Mouse (Mus musculus): ENCODE results near the gene BC049352.

Gene BC049352

GRCm38 (mm10) chr9:45250306-45250705 lies 68.5 kb downstream of the BC049352 start:
- no peak for DNase-seq (ENCODE audit: low read depth, low spot score)

- DNase-seq (ENCODE audit: low read depth, low spot score) = no peak
Measured at GRCm38 (mm10) chr9:45251281-45251680, 69.5 kb downstream of the BC049352 start.

- no peak for DNase-seq (ENCODE audit: low read depth, low spot score)
Measured at GRCm38 (mm10) chr9:45251990-45252389, 70.2 kb downstream of the BC049352 start.

- no peak for DNase-seq (ENCODE audit: low read depth, low spot score)
Measured at GRCm38 (mm10) chr9:45252395-45252794, 70.6 kb downstream of the BC049352 start.

- DNase-seq (ENCODE audit: low read depth, low spot score) = no peak
Measured at GRCm38 (mm10) chr9:45254021-45254420, 72.2 kb downstream of the BC049352 start.

GRCm38 (mm10) chr9:45254605-45255004 lies 72.8 kb downstream of the BC049352 start:
- no peak for DNase-seq (ENCODE audit: low read depth, low spot score)

- DNase-seq (ENCODE audit: low read depth, low spot score) = no peak
Measured at GRCm38 (mm10) chr9:45255431-45255830, 73.6 kb downstream of the BC049352 start.

GRCm38 (mm10) chr9:45255967-45256366 lies 74.2 kb downstream of the BC049352 start:
- DNase-seq (ENCODE audit: low read depth, low spot score) = no peak

GRCm38 (mm10) chr9:45259065-45259464 lies 77.3 kb downstream of the BC049352 start:
- no peak for DNase-seq (ENCODE audit: low read depth, low spot score)

- no peak for DNase-seq (ENCODE audit: low read depth, low spot score)
Measured at GRCm38 (mm10) chr9:45261466-45261865, 79.7 kb downstream of the BC049352 start.

- DNase-seq (ENCODE audit: low read depth, low spot score) = no peak
Measured at GRCm38 (mm10) chr9:45261872-45262271, 80.1 kb downstream of the BC049352 start.

- DNase-seq (ENCODE audit: low read depth, low spot score) = no peak
Measured at GRCm38 (mm10) chr9:45267099-45267498, 85.3 kb downstream of the BC049352 start.

GRCm38 (mm10) chr9:45268079-45268478 lies 86.3 kb downstream of the BC049352 start:
- no peak for DNase-seq (ENCODE audit: low read depth, low spot score)

- DNase-seq (ENCODE audit: low read depth, low spot score) = peak; percentile 59
Measured at GRCm38 (mm10) chr9:45268597-45269325, 87.0 kb downstream of the BC049352 start, which contains the start of gene Il10ra. TSS of gene Il10ra (minus strand) at chr9:45269149.

GRCm38 (mm10) chr9:45272213-45272612 lies 90.4 kb downstream of the BC049352 start:
- DNase-seq (ENCODE audit: low read depth, low spot score) = no peak

GRCm38 (mm10) chr9:45274218-45274617 lies 92.4 kb downstream of the BC049352 start:
- DNase-seq (ENCODE audit: low read depth, low spot score) = no peak

GRCm38 (mm10) chr9:45274635-45275034 lies 92.8 kb downstream of the BC049352 start:
- DNase-seq (ENCODE audit: low read depth, low spot score) = no peak

- no peak for DNase-seq (ENCODE audit: low read depth, low spot score)
Measured at GRCm38 (mm10) chr9:45280059-45280458, 98.3 kb downstream of the BC049352 start.

- no peak for DNase-seq (ENCODE audit: low read depth, low spot score)
Measured at GRCm38 (mm10) chr9:45280891-45281290, 99.1 kb downstream of the BC049352 start.

- DNase-seq (ENCODE audit: low read depth, low spot score) = no peak
Measured at GRCm38 (mm10) chr9:45282466-45282865, 100.7 kb downstream of the BC049352 start.

- no peak for DNase-seq (ENCODE audit: low read depth, low spot score)
Measured at GRCm38 (mm10) chr9:45291481-45292168, 109.8 kb downstream of the BC049352 start.

- no peak for DNase-seq (ENCODE audit: low read depth, low spot score)
Measured at GRCm38 (mm10) chr9:45294210-45295011, 112.6 kb downstream of the BC049352 start.
